Mouse (Mus musculus) kidney, adult 2 months (tissue): Measurements from ENCODE around the gene Prkar2a. TPM values are rescaled to one million over a fixed set of nuclear protein-coding genes. Genes with fewer than 3 reads are reported as not detected.
"Not testable (repeated sequence)": the region's sequence is repeated elsewhere in the genome, so short reads cannot be mapped to it uniquely, and the experiment has no call there.

Experiments used
- DNase-seq: peaks from one replicate; pipeline ENCODE4 v3.0.0; 2021
- H3K27ac ChIP-seq: fragments of 200-500 bp; 2 replicates; pipeline ENCODE4 v1.5.1; 2012; ENCODE audit warnings: low read depth, low read length, control low read depth, inconsistent platforms; ENCODE audit not compliant: insufficient read depth
- H3K27me3 ChIP-seq: fragments of 200-500 bp; replicated peaks from 2 replicates; pipeline ENCODE4 v1.6.1; 2012; ENCODE audit warnings: mild to moderate bottlenecking, moderate library complexity, low read length, inconsistent platforms; ENCODE audit not compliant: control insufficient read depth, insufficient read depth
- H3K36me3 ChIP-seq: fragments of 200-500 bp; 2 replicates; pipeline ENCODE4 v1.6.1; 2012; ENCODE audit warnings: mild to moderate bottlenecking, moderate library complexity, low read length, inconsistent platforms; ENCODE audit not compliant: control insufficient read depth, insufficient read depth
- H3K4me1 ChIP-seq: fragments of 200-500 bp; 2 replicates; pipeline ENCODE4 v1.6.1; 2011; ENCODE audit warnings: low read length; ENCODE audit not compliant: control insufficient read depth, insufficient read depth
- H3K4me3 ChIP-seq: fragments of 200-500 bp; 2 replicates; pipeline ENCODE4 v1.5.1; 2011; ENCODE audit warnings: mild to moderate bottlenecking, low read depth, low read length, control low read depth; ENCODE audit not compliant: insufficient read depth
- CTCF ChIP-seq: fragments of 200-500 bp; conservative IDR thresholded peaks from 2 replicates; pipeline ENCODE4 v1.5.1; 2011; ENCODE audit warnings: low read depth, mild to moderate bottlenecking, control low read depth, low read length, moderate library complexity, mixed read lengths; ENCODE audit not compliant: insufficient read depth, insufficient read length
- POLR2A ChIP-seq: fragments of 200-500 bp; IDR thresholded peaks from one replicate; pipeline ENCODE4 v1.6.1; 2011; ENCODE audit warnings: low read depth, low read length, control low read depth
- WGBS: fragments of 180-500 bp; shearing (Covaris S2); methylation state at CpG from one replicate; pipeline ENCODE4 v1.1.7; 2018; 5-methylcytosine and 5-hydroxymethylcytosine counted together
- polyA plus RNA-seq: library from polyadenylated mRNA; depleted of rRNA; stranded (reverse); fragments of >200 nt; gene quantifications from 2 replicates; pipeline ENCODE4 v1.2.3, GENCODE M21; 2012; rRNA removed

The Prkar2a gene
- polyA plus RNA-seq: 19.0 and 19.8 TPM in 2 replicates

GRCm38 (mm10) chr9:108689106-108689505, at the start of gene Prkar2a:
Prkar2a (plus strand) TSS chr9:108689314.
- TF ChIP-seq POLR2A: no peak
- TF ChIP-seq CTCF: no peak
- Histone ChIP-seq H3K27me3 (no peaks in the 10 kb centered on the region), H3K36me3 (no peaks in the 10 kb centered on the region), H3K27ac (no peak within 1 kb of the TSS), H3K4me1 (peaks cover 14% of the 10 kb centered on the region; the same call in 1 of the 2 replicates), H3K4me3 (no peak within 1 kb of the TSS)
- no peak for DNase-seq
- WGBS: 96% methylated on average over 1 of the region's 1 CpGs

GRCm38 (mm10) chr9:108639825-108640224, 49.3 kb upstream of the Prkar2a start:
- Histone ChIP-seq H3K27ac (no peak overlapping the region), H3K4me1 (no peaks in the 10 kb centered on the region), H3K27me3 (no peaks in the 10 kb centered on the region), H3K4me3 (no peak overlapping the region), H3K36me3 (peaks cover 2% of the 10 kb centered on the region; the same call in 1 of the 2 replicates)
- DNase-seq: no peak
- TF ChIP-seq POLR2A (no peak), CTCF (no peak)
- 80% methylated on average over 2 of the region's 2 CpGs for WGBS

DNA sequence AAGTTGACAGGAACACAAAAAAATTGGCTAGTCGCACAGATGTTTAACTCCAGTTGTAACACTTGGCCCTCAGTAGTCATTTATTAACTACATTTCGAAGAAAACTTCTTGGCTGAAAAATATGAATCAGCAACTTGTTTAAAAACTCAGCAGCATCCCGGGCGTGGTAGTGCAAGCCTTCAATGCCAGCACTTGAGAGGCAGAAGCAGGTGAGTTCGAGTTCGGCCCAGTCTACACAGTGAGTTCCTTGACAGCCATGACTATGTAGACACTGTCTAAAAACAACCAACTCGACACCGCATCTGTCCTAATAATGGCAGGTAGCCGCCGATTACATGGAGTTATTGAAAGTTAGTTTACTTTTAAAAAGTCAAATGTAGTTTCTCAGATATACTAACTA, 40.9 kb upstream of the Prkar2a start:
- peak overlapping the region; percentile 87 for H3K27ac ChIP-seq
- 9% methylated on average over 10 of the region's 10 CpGs for WGBS
- no peaks in the 10 kb centered on the region for H3K27me3 ChIP-seq
- TF ChIP-seq CTCF (no peak), POLR2A (no peak)
- H3K36me3 ChIP-seq: no peaks in the 10 kb centered on the region
- H3K4me1 ChIP-seq: peaks cover 12% of the 10 kb centered on the region
- H3K4me3 ChIP-seq: peak overlapping the region; percentile 83
- peak; percentile 88 for DNase-seq

GRCm38 (mm10) chr9:108648611-108649560, 40.2 kb upstream of the Prkar2a start, which contains the start of gene Arih2:
Arih2 (minus strand) TSS chr9:108649386.
- TF ChIP-seq CTCF: no peak
- TF ChIP-seq POLR2A: peak; percentile 71
- WGBS: under 1% methylated on average over 112 of the region's 112 CpGs
- Histone ChIP-seq H3K27ac (peak within 1 kb of the TSS; percentile 87), H3K36me3 (no peaks in the 10 kb centered on the region), H3K4me1 (peaks cover 12% of the 10 kb centered on the region), H3K27me3 (no peaks in the 10 kb centered on the region), H3K4me3 (peak within 1 kb of the TSS; percentile 83)
- peak; percentile 95 for DNase-seq

- 19% methylated on average over 29 of the region's 29 CpGs for WGBS
- Histone ChIP-seq H3K4me3 (peak overlapping the region; percentile 83), H3K4me1 (peaks cover 12% of the 10 kb centered on the region), H3K27ac (peak overlapping the region; percentile 87), H3K36me3 (no peaks in the 10 kb centered on the region), H3K27me3 (no peaks in the 10 kb centered on the region)
- no peak for DNase-seq
- TF ChIP-seq CTCF (no peak), POLR2A (no peak)
These were observed 39.3 kb upstream of the Prkar2a start for GRCm38 (mm10) chr9:108649561-108650440.

DNA sequence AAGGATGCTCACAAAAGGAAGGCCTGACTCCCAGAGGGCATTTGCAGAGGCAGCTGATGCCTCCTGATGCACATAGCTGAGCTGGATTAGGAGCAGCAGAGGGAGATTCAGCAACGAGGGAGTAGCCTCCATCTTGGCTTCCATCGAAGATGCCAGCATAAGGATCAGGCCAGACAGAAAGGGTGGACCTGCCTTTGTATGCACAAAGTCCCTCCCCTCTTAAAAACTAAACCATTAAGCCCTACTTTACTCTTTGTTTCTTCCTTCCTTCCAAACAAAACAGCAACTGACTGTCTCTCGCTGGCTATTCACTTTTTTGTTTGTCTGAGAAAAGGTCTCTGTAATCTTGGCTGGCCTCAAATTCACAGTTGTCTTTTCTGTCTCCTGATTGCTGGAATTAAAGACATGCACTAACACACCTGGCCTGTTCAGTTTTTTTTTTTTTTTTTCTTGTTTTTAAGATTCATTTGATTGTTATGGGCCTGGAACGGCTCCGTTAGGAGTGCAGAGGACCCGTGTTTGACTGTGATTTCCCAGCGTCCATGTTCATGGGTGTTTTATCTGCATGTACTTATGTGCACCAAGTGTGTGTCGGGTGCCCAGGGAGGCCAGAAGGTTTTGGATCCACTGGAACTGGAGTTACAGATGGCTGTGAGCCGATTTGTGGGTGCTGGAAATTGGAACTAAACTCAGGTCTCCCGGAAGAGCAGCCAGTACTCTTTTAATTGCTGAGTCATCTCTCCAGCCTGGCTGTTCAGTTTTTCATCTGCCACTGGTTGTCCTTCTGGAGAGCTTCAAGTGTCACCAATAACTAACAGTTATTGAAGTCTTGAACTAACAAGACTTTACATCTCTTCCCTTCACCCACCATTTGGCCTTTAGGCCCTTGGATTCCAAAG, 34.3 kb upstream of the Prkar2a start:
- Histone ChIP-seq H3K4me3 (no peak overlapping the region), H3K27me3 (no peaks in the 10 kb centered on the region), H3K27ac (no peak overlapping the region), H3K36me3 (no peaks in the 10 kb centered on the region), H3K4me1 (peaks cover 4% of the 10 kb centered on the region; the same call in 1 of the 2 replicates)
- WGBS: 79% methylated on average over 10 of the region's 10 CpGs
- TF ChIP-seq POLR2A (no peak), CTCF (no peak)
- DNase-seq: no peak

DNA sequence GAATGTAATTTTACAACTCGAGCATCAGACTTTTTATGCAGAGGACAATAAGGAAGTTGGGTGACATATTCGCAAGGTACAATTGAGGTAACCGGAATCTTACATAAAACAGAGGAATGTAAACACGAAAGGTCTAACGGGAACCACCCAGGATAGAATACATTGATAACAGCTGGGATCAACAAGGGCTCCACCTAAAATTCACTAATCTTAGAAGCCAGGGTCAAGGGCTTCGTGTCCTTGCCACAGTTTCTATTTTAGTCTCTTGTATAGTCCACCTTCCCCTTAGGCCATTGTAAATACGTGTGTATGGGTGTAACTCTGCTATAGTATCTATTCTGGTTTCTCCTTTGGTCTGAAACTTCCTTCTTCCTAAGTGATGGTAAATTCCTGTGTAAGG, 33.2 kb upstream of the Prkar2a start:
- H3K36me3 ChIP-seq, H3K4me1 ChIP-seq, H3K4me3 ChIP-seq, DNase-seq, H3K27ac ChIP-seq, H3K27me3 ChIP-seq: not testable (repeated sequence)
- 83% methylated on average over 7 of the region's 7 CpGs for WGBS
